Mouse (Mus musculus) ovary, adult 10 weeks (tissue): ENCODE results near the gene Cyp2a22. TPM values are rescaled to one million over a fixed set of nuclear protein-coding genes. Genes with fewer than 3 reads are reported as not detected.

Source experiments
- polyA plus RNA-seq: library from polyadenylated mRNA; stranded (reverse); fragments of 350-450 nt; fragmentation: Illumina TruSeq; extraction: RNeasy Lipid Tissue Mini Kit (QIAGEN cat#74804); gene quantifications from one replicate; pipeline ENCODE4 v1.2.3, GENCODE M21; 2014

Gene Cyp2a22
- not detected for polyA plus RNA-seq

GRCm38 (mm10) chr7:26939262-26939661 lies at the start of gene Cyp2a22:
TSS of gene Cyp2a22 (minus strand) at chr7:26939384.

Other genes with a start within 250 kb of the Cyp2a22 start
- gene Cyp2b19, start 182.2 kb downstream of the Cyp2a22 start, polyA plus RNA-seq: not detected
- gene Cyp2g1, start 130.5 kb downstream of the Cyp2a22 start, polyA plus RNA-seq: not detected
- gene Cyp2a5, start 104.1 kb downstream of the Cyp2a22 start, polyA plus RNA-seq: 0.51 TPM
- gene Cyp2a12, start 89.7 kb upstream of the Cyp2a22 start, polyA plus RNA-seq: not detected
- 1.7 TPM for gene Cyp2f2, start 180.5 kb upstream of the Cyp2a22 start, polyA plus RNA-seq
- gene Cyp2t4, start 214.3 kb upstream of the Cyp2a22 start, polyA plus RNA-seq: not detected
- 2.4 TPM for gene Egln2, start 227.4 kb upstream of the Cyp2a22 start, polyA plus RNA-seq
- 1.2 TPM for gene Rab4b, start 239.5 kb upstream of the Cyp2a22 start, polyA plus RNA-seq
- not detected for gene Gm21983, start 241.7 kb upstream of the Cyp2a22 start, polyA plus RNA-seq
- gene Mia, start 241.8 kb upstream of the Cyp2a22 start, polyA plus RNA-seq: not detected